Mouse (Mus musculus): ENCODE measurements around the gene Magi1.

GRCm38 (mm10) chr6:93934700-93935099, 349.0 kb downstream of the Magi1 start:
- TF ChIP-seq CTCF (IDR thresholded peaks at IDR 0.05; ENCODE audit: control insufficient read depth, insufficient read depth, low read length) (no peak), POLR2A (IDR thresholded peaks at IDR 0.05; ENCODE audit: borderline replicate concordance, control insufficient read depth, low read depth, low read length) (no peak)

Data from bone marrow, adult 2 months (tissue).